Mouse (Mus musculus) liver, adult 2 months (tissue): ENCODE data around the gene Sprr2a2.
"Not testable (repeated sequence)": the region's sequence is repeated elsewhere in the genome, so short reads cannot be mapped to it uniquely, and the experiment has no call there.

ENCODE experiments used
- CTCF ChIP-seq: fragments of 200-500 bp; IDR thresholded peaks from 2 replicates; pipeline ENCODE4 v1.5.1; 2011; ENCODE audit warnings: low read depth, low read length, control low read depth
- POLR2A ChIP-seq: fragments of 200-500 bp; IDR thresholded peaks from 2 replicates; pipeline ENCODE4 v1.6.1; 2011; ENCODE audit warnings: low read length, control low read depth; ENCODE audit not compliant: insufficient read depth; ENCODE audit errors: extremely low read depth

DNA sequence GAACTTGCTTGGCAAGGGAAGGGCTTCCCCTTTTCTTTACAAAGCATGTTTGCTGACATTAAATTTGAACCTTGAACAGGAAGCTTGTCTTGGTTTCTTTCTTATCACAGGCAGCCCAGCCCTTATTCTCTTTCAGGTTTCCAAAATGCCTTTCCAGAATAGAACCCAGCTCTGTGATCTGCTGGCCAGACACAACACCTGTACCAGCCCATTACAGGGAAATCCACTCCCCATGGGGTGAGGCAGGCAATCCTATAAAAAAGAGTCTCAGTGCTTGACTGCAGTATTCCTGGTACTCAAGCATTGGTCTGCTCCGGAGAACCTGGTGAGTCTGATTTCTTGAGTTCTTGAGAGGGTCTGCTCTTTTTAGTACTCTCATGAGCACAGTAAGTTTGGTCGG is 34.7 kb downstream of the Sprr2a2 start:
- TF ChIP-seq CTCF, POLR2A: not testable (repeated sequence)
